Mouse (Mus musculus) G1E (cell line): Measurements from ENCODE around the gene Aldh4a1.

Experiments used
- CTCF ChIP-seq: IDR thresholded peaks from 2 replicates; pipeline ENCODE4 v1.5.1; 2012; ENCODE audit warnings: low read depth, low read length, inconsistent platforms, mixed read lengths
- POLR2AphosphoS5 ChIP-seq: IDR thresholded peaks from 2 replicates; pipeline ENCODE4 v1.6.1; 2012; ENCODE audit warnings: low read depth, low read length, inconsistent platforms; ENCODE audit not compliant: insufficient replicate concordance
- TAL1 ChIP-seq: conservative IDR thresholded peaks from 2 replicates; pipeline ENCODE4 v1.6.1; 2012; ENCODE audit warnings: low read depth, low read length, inconsistent platforms, mixed read lengths

GRCm38 (mm10) chr4:139637847-139638246 is 15.2 kb downstream of the Aldh4a1 start:
- TF ChIP-seq CTCF (no peak), TAL1 (no peak), POLR2AphosphoS5 (no peak)
